Mouse (Mus musculus) myocyte (in vitro differentiated cells): ENCODE measurements at regions not wholly inside any gene's neighbourhood (a gene's known extent, or its start where the extent isn't known, plus 50 kb on each side); places are given as distances from the start of the nearest gene placed in this dataset.

ENCODE experiments used
- H3K27me3 ChIP-seq: one replicate; pipeline ENCODE4 v1.6.1; 2011; ENCODE audit not compliant: control insufficient read depth, insufficient read depth, insufficient read length
- H3K36me3 ChIP-seq: one replicate; pipeline ENCODE4 v1.6.1; 2011; ENCODE audit not compliant: control insufficient read depth, insufficient read depth
- H3K4me2 ChIP-seq: one replicate; pipeline ENCODE4 v1.6.1; 2011; ENCODE audit warnings: low read depth, control low read depth
- H3K4me3 ChIP-seq: one replicate; pipeline ENCODE4 v1.5.1; 2011; ENCODE audit warnings: mild to moderate bottlenecking, control low read depth, moderate library complexity
- H3K79me2 ChIP-seq: one replicate; pipeline ENCODE4 v1.6.1; 2011; ENCODE audit not compliant: control insufficient read depth, insufficient read depth
- H3ac ChIP-seq: one replicate; pipeline ENCODE4 v1.6.1; 2011; ENCODE audit not compliant: control insufficient read depth, insufficient read length
- CEBPB ChIP-seq: IDR thresholded peaks from 2 replicates; pipeline ENCODE4 v1.6.1; 2011; ENCODE audit warnings: mild to moderate bottlenecking, moderate library complexity; ENCODE audit not compliant: poor library complexity, insufficient read depth, severe bottlenecking
- E2F4 ChIP-seq: IDR thresholded peaks from one replicate; pipeline ENCODE4 v1.6.1; 2011; ENCODE audit warnings: mild to moderate bottlenecking, control low read depth, moderate library complexity; ENCODE audit not compliant: insufficient read depth
- MAX ChIP-seq: IDR thresholded peaks from one replicate; pipeline ENCODE4 v1.6.1; 2011; ENCODE audit warnings: low read depth, mild to moderate bottlenecking, control low read depth
- MYOD1 ChIP-seq, 3 experiments: IDR thresholded peaks; one replicate each; pipeline ENCODE4 v1.6.1; 2011; ENCODE audit warnings: control low read depth in 2 of 3, low read depth in 2 of 3, mild to moderate bottlenecking in 2 of 3, moderate library complexity in 1 of 3; ENCODE audit not compliant: insufficient read length in 2 of 3, control insufficient read depth in 1 of 3
- MYOG ChIP-seq, 3 experiments: IDR thresholded peaks; one replicate each; pipeline ENCODE4 v1.6.1; 2011; ENCODE audit warnings: control low read depth in 2 of 3, low read depth in 2 of 3, mild to moderate bottlenecking in 2 of 3; ENCODE audit not compliant: insufficient read length in 2 of 3, control insufficient read depth in 1 of 3, insufficient read depth in 1 of 3
- POLR2A ChIP-seq: IDR thresholded peaks from one replicate; pipeline ENCODE4 v1.6.1; 2011; ENCODE audit warnings: low read depth, mild to moderate bottlenecking, control low read depth, moderate library complexity; ENCODE audit not compliant: insufficient read length
- POLR2AphosphoS2 ChIP-seq: IDR thresholded peaks from one replicate; pipeline ENCODE4 v1.6.1; 2011; ENCODE audit warnings: low read depth, control low read depth; ENCODE audit not compliant: insufficient read length
- REST ChIP-seq: IDR thresholded peaks from one replicate; pipeline ENCODE4 v1.6.1; 2011; ENCODE audit warnings: mild to moderate bottlenecking, control low read depth, moderate library complexity; ENCODE audit not compliant: insufficient read depth, insufficient read length
- SRF ChIP-seq: IDR thresholded peaks from one replicate; pipeline ENCODE4 v1.6.1; 2011; ENCODE audit warnings: low read depth; ENCODE audit not compliant: control insufficient read depth, insufficient read length
- TCF12 ChIP-seq: IDR thresholded peaks from one replicate; pipeline ENCODE4 v1.6.1; 2011; ENCODE audit warnings: mild to moderate bottlenecking, control low read depth; ENCODE audit not compliant: poor library complexity, insufficient read depth, severe bottlenecking
- TCF3 ChIP-seq: IDR thresholded peaks from one replicate; pipeline ENCODE4 v1.6.1; 2011; ENCODE audit warnings: low read depth, control low read depth; ENCODE audit not compliant: insufficient read length
- USF1 ChIP-seq: IDR thresholded peaks from one replicate; pipeline ENCODE4 v1.6.1; 2011; ENCODE audit warnings: low read depth, mild to moderate bottlenecking, control low read depth, moderate library complexity

- Histone ChIP-seq H3K79me2 (no peaks in the 10 kb centered on the region), H3K27me3 (no peaks in the 10 kb centered on the region), H3K4me2 (no peak overlapping the region), H3K36me3 (no peaks in the 10 kb centered on the region), H3ac (no peak overlapping the region), H3K4me3 (no peak overlapping the region)
- no peak for TF ChIP-seq USF1
- no peak for TF ChIP-seq MAX
- TF ChIP-seq POLR2A = no peak
- no peak for TF ChIP-seq SRF
- no peak for TF ChIP-seq MYOD1 (IDR thresholded peaks at IDR 0.05; ENCODE audit: control insufficient read depth in 1 of 3, insufficient read length in 2 of 3, low read depth in 2 of 3)
- TF ChIP-seq TCF12 = no peak
- TF ChIP-seq MYOG (IDR thresholded peaks at IDR 0.05; ENCODE audit: control insufficient read depth in 1 of 3, insufficient read depth in 1 of 3, insufficient read length in 2 of 3, low read depth in 2 of 3) = no peak
Measured at GRCm38 (mm10) chr16:76232680-76233079, 140.9 kb downstream of the Nrip1 start.

GRCm38 (mm10) chr16:76232174-76232573 lies 141.5 kb downstream of the Nrip1 start:
- no peak for TF ChIP-seq MYOD1 (IDR thresholded peaks at IDR 0.05; ENCODE audit: control insufficient read depth in 1 of 3, insufficient read length in 2 of 3, low read depth in 2 of 3)
- no peak for TF ChIP-seq TCF12
- no peak for TF ChIP-seq SRF
- no peak for TF ChIP-seq POLR2A
- TF ChIP-seq E2F4 = no peak
- TF ChIP-seq REST = no peak
- no peak for TF ChIP-seq MAX
- TF ChIP-seq POLR2AphosphoS2 = no peak
- no peak for TF ChIP-seq MYOG (IDR thresholded peaks at IDR 0.05; ENCODE audit: control insufficient read depth in 1 of 3, insufficient read depth in 1 of 3, insufficient read length in 2 of 3, low read depth in 2 of 3)
- TF ChIP-seq USF1 = no peak
- TF ChIP-seq CEBPB = no peak
- no peak for TF ChIP-seq TCF3
- Histone ChIP-seq H3K79me2 (no peaks in the 10 kb centered on the region), H3K36me3 (no peaks in the 10 kb centered on the region), H3K27me3 (no peaks in the 10 kb centered on the region), H3K4me3 (no peak overlapping the region), H3ac (no peak overlapping the region), H3K4me2 (no peak overlapping the region)

DNA sequence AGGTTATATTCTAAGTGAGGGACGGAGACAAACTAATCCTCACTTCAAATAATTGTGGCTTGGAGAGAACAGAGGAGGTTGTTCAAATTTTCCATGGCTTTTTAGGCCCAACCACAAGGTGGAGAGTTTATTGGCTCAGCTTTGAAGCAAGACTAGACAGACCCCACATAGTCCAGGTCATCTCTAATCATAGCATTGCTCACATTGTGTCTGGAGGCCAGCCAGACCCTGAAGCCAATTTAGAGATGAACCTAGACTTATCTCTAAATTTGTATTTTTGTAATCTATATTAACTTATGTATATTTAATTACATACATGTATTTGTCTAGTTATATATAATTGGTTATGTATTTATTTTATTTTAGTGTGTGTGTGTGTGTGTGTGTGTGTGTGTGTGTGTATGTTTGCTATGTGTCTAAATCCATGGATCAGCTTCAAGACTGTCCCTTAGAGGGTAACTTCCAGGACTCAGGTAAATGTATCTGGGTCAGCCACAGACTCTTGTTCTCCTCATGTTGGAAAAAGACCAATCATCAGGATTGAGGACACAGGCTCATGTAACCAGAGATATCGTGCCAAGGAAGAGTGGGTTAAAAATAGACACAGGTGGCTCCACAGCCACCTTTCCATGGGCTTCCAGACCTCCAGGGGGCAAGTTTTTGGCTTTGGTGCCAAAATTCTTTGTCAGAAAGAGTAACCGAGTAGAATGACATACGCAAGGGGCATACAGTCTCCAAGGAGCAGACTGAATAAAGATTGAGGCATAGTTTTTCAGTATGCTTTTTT lies 142.9 kb downstream of the Nrip1 start:
- Histone ChIP-seq H3ac (no peak overlapping the region), H3K27me3 (no peaks in the 10 kb centered on the region), H3K4me2 (no peak overlapping the region), H3K79me2 (no peaks in the 10 kb centered on the region), H3K4me3 (no peak overlapping the region), H3K36me3 (no peaks in the 10 kb centered on the region)
- no peak for TF ChIP-seq USF1
- TF ChIP-seq MYOD1 (IDR thresholded peaks at IDR 0.05; ENCODE audit: control insufficient read depth in 1 of 3, insufficient read length in 2 of 3, low read depth in 2 of 3) = no peak
- no peak for TF ChIP-seq TCF12
- no peak for TF ChIP-seq REST
- no peak for TF ChIP-seq TCF3
- no peak for TF ChIP-seq SRF
- no peak for TF ChIP-seq POLR2AphosphoS2
- no peak for TF ChIP-seq POLR2A

GRCm38 (mm10) chr16:76228451-76228850 lies 145.2 kb downstream of the Nrip1 start:
- no peak overlapping the region for H3ac ChIP-seq
- no peak overlapping the region for H3K4me3 ChIP-seq
- TF ChIP-seq USF1 (no peak), POLR2A (no peak), POLR2AphosphoS2 (no peak), CEBPB (no peak), MYOD1 (IDR thresholded peaks at IDR 0.05; ENCODE audit: control insufficient read depth in 1 of 3, insufficient read length in 2 of 3, low read depth in 2 of 3) (no peak), REST (no peak), MAX (no peak), E2F4 (no peak), MYOG (IDR thresholded peaks at IDR 0.05; ENCODE audit: control insufficient read depth in 1 of 3, insufficient read depth in 1 of 3, insufficient read length in 2 of 3, low read depth in 2 of 3) (no peak), SRF (no peak), TCF3 (no peak), TCF12 (no peak)
- H3K36me3 ChIP-seq = no peaks in the 10 kb centered on the region
- no peak overlapping the region for H3K4me2 ChIP-seq
- H3K79me2 ChIP-seq = no peaks in the 10 kb centered on the region
- H3K27me3 ChIP-seq = no peaks in the 10 kb centered on the region
